Mouse (Mus musculus) kidney, postnatal 36 days (tissue): ENCODE measurements around the gene Pde1b.
A peak's percentile ranks its signal among the peaks of the same experiment; 100 is the strongest.

Experiments
- DNase-seq, 2 experiments: peaks; one replicate each; pipeline ENCODE4 v3.0.0; 2021 to 2022; ENCODE audit warnings: mixed read lengths in 2 of 2

Gene Pde1b

DNA sequence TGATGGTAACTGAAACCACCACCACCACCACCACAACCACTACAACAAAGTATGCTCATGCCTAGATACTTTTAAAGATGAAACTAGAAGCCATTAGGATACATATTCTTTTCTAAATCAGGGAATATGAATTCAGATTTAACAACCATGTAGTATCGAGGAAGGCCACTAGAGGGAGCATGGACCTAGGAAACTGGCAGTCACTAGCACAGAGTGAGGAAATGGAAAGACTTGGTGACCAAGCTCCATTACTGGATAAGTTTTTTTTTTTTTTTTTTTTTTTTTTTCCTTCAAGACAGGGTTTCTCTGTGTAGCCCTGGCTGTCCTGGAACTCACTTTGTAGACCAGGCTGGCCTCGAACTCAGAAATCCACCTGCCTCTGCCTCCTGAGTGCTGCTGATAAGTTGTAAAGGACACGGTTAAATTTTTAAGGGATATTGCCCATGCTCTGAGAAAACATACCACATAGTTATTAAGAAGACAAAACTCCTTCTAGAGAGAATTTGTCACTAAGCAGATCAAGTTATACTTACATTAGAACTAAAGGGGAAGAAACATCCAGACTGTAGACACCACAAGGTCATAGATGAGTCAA is 49.4 kb downstream of the Pde1b start:
- peak; percentile 51 to 70 for DNase-seq

DNA sequence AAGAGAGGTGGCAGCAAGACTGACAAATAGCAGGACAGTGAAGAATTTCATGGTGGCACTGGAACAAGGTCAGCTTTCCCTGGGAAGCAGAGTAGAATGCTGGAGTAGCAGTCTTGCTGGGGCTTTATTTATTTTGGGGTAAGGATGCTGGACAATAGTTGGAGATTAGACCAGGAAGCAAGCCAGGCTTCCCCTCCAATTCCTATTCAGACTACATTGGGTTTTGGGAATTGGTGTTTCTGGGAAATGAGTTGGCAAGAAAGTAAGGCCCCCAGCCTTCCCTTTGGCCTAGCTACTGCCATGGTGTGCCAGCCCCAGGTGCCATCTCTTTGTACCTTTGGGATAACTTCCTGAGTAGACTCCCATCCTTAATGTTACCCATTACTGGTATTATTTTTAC is 62.1 kb downstream of the Pde1b start, which contains the start of gene Glycam1:
Glycam1 (minus strand) TSS at position 101 of the 400 bp plus-strand sequence.
- no peak for DNase-seq
